Mouse (Mus musculus) c-Kit-positive CD71-positive TER-119-positive erythroid progenitor cells, embryonic 14.5 days (primary cell): Measurements from ENCODE around the gene Gas2.

ENCODE experiments used
- DNase-seq: peaks from one replicate; pipeline ENCODE4 v3.0.0-alpha.2; 2013; ENCODE audit warnings: low spot score

Gene Gas2

GRCm38 (mm10) chr7:51861250-51862096, at the start of gene Gas2:
Gene Gas2 (plus strand): TSS chr7:51862015.
- peak; percentile 75 for DNase-seq

- no peak for DNase-seq
Observed at GRCm38 (mm10) chr7:51815473-51816282, 46.1 kb upstream of the Gas2 start.

- DNase-seq = no peak
Observed at GRCm38 (mm10) chr7:51816283-51816839, 45.5 kb upstream of the Gas2 start.

- DNase-seq = no peak
Observed at GRCm38 (mm10) chr7:51818251-51818974, 43.4 kb upstream of the Gas2 start.

GRCm38 (mm10) chr7:51819891-51820290, 41.9 kb upstream of the Gas2 start:
- no peak for DNase-seq

- no peak for DNase-seq
Observed at GRCm38 (mm10) chr7:51821467-51821866, 40.3 kb upstream of the Gas2 start.

GRCm38 (mm10) chr7:51823562-51824338, 38.1 kb upstream of the Gas2 start:
- DNase-seq = no peak

- no peak for DNase-seq
Observed at GRCm38 (mm10) chr7:51831917-51832316, 29.9 kb upstream of the Gas2 start.

GRCm38 (mm10) chr7:51840515-51840914, 21.3 kb upstream of the Gas2 start:
- no peak for DNase-seq

- peak; percentile 61 for DNase-seq
Observed at GRCm38 (mm10) chr7:51850877-51851276, 10.9 kb upstream of the Gas2 start.

GRCm38 (mm10) chr7:51851890-51852507, 9.8 kb upstream of the Gas2 start:
- no peak for DNase-seq

- DNase-seq = peak; percentile 93
Observed at GRCm38 (mm10) chr7:51862097-51862492, 280 bp downstream of the Gas2 start, which contains the start of gene Fancf. Gene Fancf (minus strand): TSS chr7:51862267.

- DNase-seq = peak; percentile 31
Observed at GRCm38 (mm10) chr7:51862842-51863241, 1.0 kb downstream of the Gas2 start.

- DNase-seq = no peak
Observed at GRCm38 (mm10) chr7:51865336-51865735, 3.5 kb downstream of the Gas2 start.

GRCm38 (mm10) chr7:51867983-51868382, 6.2 kb downstream of the Gas2 start:
- no peak for DNase-seq

GRCm38 (mm10) chr7:51872041-51872440, 10.2 kb downstream of the Gas2 start:
- DNase-seq = no peak

- no peak for DNase-seq
Observed at GRCm38 (mm10) chr7:51872597-51872996, 10.8 kb downstream of the Gas2 start.

- no peak for DNase-seq
Observed at GRCm38 (mm10) chr7:51876316-51876715, 14.5 kb downstream of the Gas2 start.

- DNase-seq = no peak
Observed at GRCm38 (mm10) chr7:51878730-51879129, 16.9 kb downstream of the Gas2 start.

- no peak for DNase-seq
Observed at GRCm38 (mm10) chr7:51879136-51879723, 17.4 kb downstream of the Gas2 start.
